Mouse (Mus musculus) adrenal gland, adult (tissue): ENCODE results near the gene Ccdc146.

ENCODE experiments used
- DNase-seq, 2 experiments: peaks; one replicate each; pipeline ENCODE4 v3.0.0; 2022 to 2023; ENCODE audit warnings: low spot score in 1 of 2; ENCODE audit not compliant: inconsistent age in 2 of 2

Gene Ccdc146

GRCm38 (mm10) chr5:21424614-21425602 is at the start of gene Ccdc146, which contains the start of gene Fam185a:
TSS of gene Ccdc146 (minus strand) at chr5:21424677.
TSS of gene Fam185a (plus strand) at chr5:21424958.
- peak; percentile 95 to 97 for DNase-seq

GRCm38 (mm10) chr5:21468100-21468499 is 43.6 kb upstream of the Ccdc146 start:
- DNase-seq, result no peak

- DNase-seq, result no peak
Observed at GRCm38 (mm10) chr5:21467387-21467786, 42.9 kb upstream of the Ccdc146 start.

- no peak for DNase-seq
Observed at GRCm38 (mm10) chr5:21440833-21441530, 16.5 kb upstream of the Ccdc146 start.

GRCm38 (mm10) chr5:21439446-21440110 is 15.1 kb upstream of the Ccdc146 start:
- DNase-seq, result no peak

GRCm38 (mm10) chr5:21438428-21438827 is 14.0 kb upstream of the Ccdc146 start:
- DNase-seq, result no peak

GRCm38 (mm10) chr5:21436471-21436975 is 12.0 kb upstream of the Ccdc146 start:
- DNase-seq, result no peak

GRCm38 (mm10) chr5:21434148-21434929 is 9.9 kb upstream of the Ccdc146 start:
- DNase-seq, result peak in 1 of 2 experiments; percentile 31

- DNase-seq, result peak in 1 of 2 experiments; percentile 26
Observed at GRCm38 (mm10) chr5:21426666-21427065, 2.2 kb upstream of the Ccdc146 start.

- peak in 1 of 2 experiments; percentile 76 for DNase-seq
Observed at GRCm38 (mm10) chr5:21420609-21421008, 3.9 kb downstream of the Ccdc146 start.

- no peak for DNase-seq
Observed at GRCm38 (mm10) chr5:21418613-21419012, 5.9 kb downstream of the Ccdc146 start.

- no peak for DNase-seq
Observed at GRCm38 (mm10) chr5:21414116-21414820, 10.2 kb downstream of the Ccdc146 start.

GRCm38 (mm10) chr5:21413322-21413721 is 11.2 kb downstream of the Ccdc146 start:
- DNase-seq, result no peak

GRCm38 (mm10) chr5:21412056-21412455 is 12.4 kb downstream of the Ccdc146 start:
- no peak for DNase-seq

- DNase-seq, result peak in 1 of 2 experiments; percentile 30
Observed at GRCm38 (mm10) chr5:21411261-21411666, 13.2 kb downstream of the Ccdc146 start.

GRCm38 (mm10) chr5:21395205-21395840 is 29.2 kb downstream of the Ccdc146 start:
- DNase-seq, result no peak

- DNase-seq, result no peak
Observed at GRCm38 (mm10) chr5:21394562-21394961, 29.9 kb downstream of the Ccdc146 start.

- DNase-seq, result peak; percentile 29 to 74
Observed at GRCm38 (mm10) chr5:21391616-21392384, 32.7 kb downstream of the Ccdc146 start.
